Mouse (Mus musculus) left cerebral cortex, adult 2 months (tissue): ENCODE measurements around the gene Sulf2. TPM values are rescaled to one million over a fixed set of nuclear protein-coding genes. Genes with fewer than 3 reads are reported as not detected.
A peak's percentile ranks its signal among the peaks of the same experiment; 100 is the strongest.

Experiments
- DNase-seq, 2 experiments: peaks; one replicate each; pipeline ENCODE4 v3.0.0; 2021 to 2022; ENCODE audit warnings: low spot score in 2 of 2, mixed read lengths in 1 of 2; ENCODE audit errors: extremely low spot score in 1 of 2
- H3K27ac ChIP-seq: fragments of 200-600 bp; 2 replicates; pipeline ENCODE4 v1.8.1; 2022
- H3K4me3 ChIP-seq: fragments of 200-600 bp; 2 replicates; pipeline ENCODE4 v1.8.1; 2022
- CTCF ChIP-seq: fragments of 200-600 bp; IDR thresholded peaks from 2 replicates; pipeline ENCODE4 v1.8.1; 2022; ENCODE audit warnings: antibody characterized with exemption, mild to moderate bottlenecking, moderate library complexity
- intact Hi-C: fragments of 180-260 bp; cut with DNase I; formaldehyde crosslinking; loops from one replicate; pipeline ENCODE4 v1.15.1; 2025
- total RNA-seq, 2 experiments: library from RNA; stranded (reverse); gene quantifications; 2 replicates each; pipeline ENCODE4 v1.2.3; 2021

Sulf2 gene
- total RNA-seq, 2 experiments from 2014 or later, result 100 to 102 TPM

GRCm38 (mm10) chr2:166077371-166077770, 78.1 kb downstream of the Sulf2 start:
- no peak overlapping the region for H3K4me3 ChIP-seq
- no peak overlapping the region for H3K27ac ChIP-seq
- intact Hi-C loops, result no loop called here
- no peak for DNase-seq
- TF ChIP-seq CTCF, result no peak

- no peak for TF ChIP-seq CTCF
- no peak overlapping the region for H3K27ac ChIP-seq
- intact Hi-C loops, result no loop called here
- no peak for DNase-seq
- H3K4me3 ChIP-seq, result no peak overlapping the region
Measured at GRCm38 (mm10) chr2:166074322-166074721, 81.1 kb downstream of the Sulf2 start.

- intact Hi-C loops, result no loop called here
- DNase-seq, result no peak
- Histone ChIP-seq H3K4me3 (no peak overlapping the region), H3K27ac (no peak overlapping the region)
- no peak for TF ChIP-seq CTCF
Measured at GRCm38 (mm10) chr2:166073082-166073481, 82.4 kb downstream of the Sulf2 start.

GRCm38 (mm10) chr2:166071889-166072288, 83.6 kb downstream of the Sulf2 start:
- intact Hi-C loops, result no loop called here
- DNase-seq, result no peak
- Histone ChIP-seq H3K27ac (no peak overlapping the region), H3K4me3 (no peak overlapping the region)
- no peak for TF ChIP-seq CTCF

- intact Hi-C loops, result no loop called here
- no peak for DNase-seq
- TF ChIP-seq CTCF, result no peak
- no peak overlapping the region for H3K4me3 ChIP-seq
- no peak overlapping the region for H3K27ac ChIP-seq
Measured at GRCm38 (mm10) chr2:166071481-166071880, 84.0 kb downstream of the Sulf2 start.

- intact Hi-C loops, result no loop called here
- Histone ChIP-seq H3K27ac (no peak overlapping the region), H3K4me3 (no peak overlapping the region)
- no peak for TF ChIP-seq CTCF
- no peak for DNase-seq
Measured at GRCm38 (mm10) chr2:166069738-166070137, 85.7 kb downstream of the Sulf2 start.

GRCm38 (mm10) chr2:166069164-166069563, 86.3 kb downstream of the Sulf2 start:
- Histone ChIP-seq H3K27ac (no peak overlapping the region), H3K4me3 (no peak overlapping the region)
- TF ChIP-seq CTCF, result no peak; the same call in 1 of the 2 replicates
- DNase-seq, result no peak
- intact Hi-C loops, result no loop called here

- intact Hi-C loops, result no loop called here
- no peak for DNase-seq
- no peak overlapping the region for H3K4me3 ChIP-seq
- TF ChIP-seq CTCF, result no peak
- H3K27ac ChIP-seq, result no peak overlapping the region
Measured at GRCm38 (mm10) chr2:166068261-166068660, 87.2 kb downstream of the Sulf2 start.

GRCm38 (mm10) chr2:166066434-166066833, 89.0 kb downstream of the Sulf2 start:
- TF ChIP-seq CTCF, result no peak
- intact Hi-C loops, result no loop called here
- no peak for DNase-seq
- H3K27ac ChIP-seq, result no peak overlapping the region
- no peak overlapping the region for H3K4me3 ChIP-seq

- intact Hi-C loops, result no loop called here
- Histone ChIP-seq H3K4me3 (no peak overlapping the region), H3K27ac (no peak overlapping the region)
- no peak for DNase-seq
- TF ChIP-seq CTCF, result no peak
Measured at GRCm38 (mm10) chr2:166062431-166062830, 93.0 kb downstream of the Sulf2 start.

- TF ChIP-seq CTCF, result no peak
- intact Hi-C loops, result no loop called here
- no peak for DNase-seq
- Histone ChIP-seq H3K27ac (no peak overlapping the region; the same call in 1 of the 2 replicates), H3K4me3 (no peak overlapping the region)
Measured at GRCm38 (mm10) chr2:166062008-166062407, 93.5 kb downstream of the Sulf2 start.

GRCm38 (mm10) chr2:166059684-166060423, 95.6 kb downstream of the Sulf2 start:
- peak; percentile 46 for TF ChIP-seq CTCF
- peak in 1 of 2 experiments; percentile 62 for DNase-seq
- H3K27ac ChIP-seq, result peak overlapping the region; percentile 71
- intact Hi-C loops, result no loop called here
- no peak overlapping the region for H3K4me3 ChIP-seq

GRCm38 (mm10) chr2:166054002-166054539, 101.4 kb downstream of the Sulf2 start:
- no peak for DNase-seq
- TF ChIP-seq CTCF, result peak; percentile 43
- intact Hi-C loops, result no loop called here
- no peak overlapping the region for H3K27ac ChIP-seq
- no peak overlapping the region for H3K4me3 ChIP-seq
